Mouse (Mus musculus) liver, adult (tissue): ENCODE measurements around the gene Pdha1.

ENCODE experiments used
- GATA4 ChIP-seq: IDR thresholded peaks from 2 replicates; pipeline ENCODE4 v1.6.1; 2014; ENCODE audit warnings: mild to moderate bottlenecking, low read length; ENCODE audit not compliant: insufficient replicate concordance

Pdha1 gene

GRCm38 (mm10) chrX:160137861-160138717 is at the start of gene Pdha1:
Gene Pdha1, minus strand, starts transcription at chrX:160138413.
- TF ChIP-seq GATA4, result no peak

DNA sequence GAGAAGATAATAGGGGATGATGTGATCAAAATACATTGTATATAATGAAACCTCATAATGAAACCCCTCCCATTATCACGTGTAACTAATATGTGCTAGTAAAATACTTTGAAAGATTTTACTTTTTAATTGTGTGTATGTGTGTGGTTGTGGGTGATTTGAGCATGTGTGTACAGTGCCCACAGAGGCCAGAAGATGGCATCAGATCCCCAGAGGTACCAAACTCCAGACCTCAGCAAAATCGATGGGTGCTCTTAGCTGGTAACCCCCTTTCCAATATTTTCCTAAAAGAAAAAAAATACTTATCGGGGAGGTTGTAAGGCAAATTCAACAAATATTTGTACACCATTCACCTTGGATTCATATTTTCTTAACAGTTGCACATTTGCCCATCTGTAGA is 40.8 kb upstream of the Pdha1 start:
- no peak for TF ChIP-seq GATA4

GRCm38 (mm10) chrX:160170150-160170549 is 31.9 kb upstream of the Pdha1 start:
- no peak for TF ChIP-seq GATA4

GRCm38 (mm10) chrX:160166246-160166985 is 28.2 kb upstream of the Pdha1 start:
- no peak for TF ChIP-seq GATA4

- TF ChIP-seq GATA4, result no peak
These were observed 26.0 kb upstream of the Pdha1 start for GRCm38 (mm10) chrX:160164259-160164658.

GRCm38 (mm10) chrX:160153147-160153815 is 15.1 kb upstream of the Pdha1 start:
- TF ChIP-seq GATA4, result no peak

DNA sequence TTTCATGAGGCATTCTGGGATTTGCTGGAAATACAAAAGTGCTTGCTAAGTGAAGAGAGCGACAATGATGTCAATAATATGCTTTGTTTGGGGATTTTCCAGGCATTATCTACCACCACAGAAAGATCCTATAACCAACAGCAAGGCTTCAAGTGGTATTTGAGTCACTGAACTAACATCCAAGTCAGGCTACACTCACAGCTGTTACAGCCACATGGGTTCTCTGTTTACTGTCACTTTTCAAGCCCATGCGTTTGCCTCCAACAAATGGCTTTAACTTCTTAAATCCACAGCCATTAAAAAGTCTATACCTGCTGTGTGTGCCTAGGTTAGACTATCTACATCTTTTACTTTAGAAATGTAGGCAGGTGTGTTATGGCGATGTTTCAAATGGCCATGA is 10.6 kb upstream of the Pdha1 start:
- no peak for TF ChIP-seq GATA4

DNA sequence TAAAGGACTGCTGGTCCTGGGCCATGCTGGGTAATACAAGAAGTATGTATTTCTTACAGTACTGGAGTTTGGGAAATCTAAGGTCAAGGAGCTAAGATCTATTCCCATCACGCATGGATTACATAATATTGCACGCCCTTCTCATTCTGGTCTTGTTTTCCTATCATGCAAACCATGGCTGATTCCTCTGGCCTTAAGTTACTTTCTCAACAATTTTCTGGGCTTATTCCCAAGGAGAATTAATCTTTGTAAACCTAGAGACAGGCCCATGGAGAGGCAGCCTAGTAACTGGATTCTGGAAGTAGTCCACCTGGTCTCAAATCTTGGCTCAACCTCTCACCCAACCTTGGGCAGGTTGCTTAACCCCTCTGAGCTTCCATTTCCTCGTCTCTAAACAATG is 9.2 kb upstream of the Pdha1 start:
- no peak for TF ChIP-seq GATA4

DNA sequence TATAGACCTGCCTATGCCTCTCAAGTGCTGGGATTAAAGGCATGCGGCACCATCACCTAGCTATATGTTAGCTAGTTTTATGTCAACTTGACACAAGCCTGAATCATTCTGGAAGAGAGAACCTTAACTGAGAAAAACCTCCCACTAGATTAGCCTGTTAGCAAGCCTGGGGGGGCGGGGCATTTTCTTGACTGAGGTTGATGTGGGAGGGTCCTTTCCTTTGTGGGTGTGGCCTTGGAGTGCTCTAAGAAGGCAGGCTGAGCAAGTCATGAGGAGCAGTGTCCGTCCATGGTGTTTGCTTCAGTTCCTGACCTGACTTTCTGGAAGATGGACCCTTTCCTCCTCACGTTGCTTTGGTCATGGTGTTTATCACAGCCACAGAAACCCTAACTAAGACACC is 8.6 kb upstream of the Pdha1 start:
- no peak for TF ChIP-seq GATA4

DNA sequence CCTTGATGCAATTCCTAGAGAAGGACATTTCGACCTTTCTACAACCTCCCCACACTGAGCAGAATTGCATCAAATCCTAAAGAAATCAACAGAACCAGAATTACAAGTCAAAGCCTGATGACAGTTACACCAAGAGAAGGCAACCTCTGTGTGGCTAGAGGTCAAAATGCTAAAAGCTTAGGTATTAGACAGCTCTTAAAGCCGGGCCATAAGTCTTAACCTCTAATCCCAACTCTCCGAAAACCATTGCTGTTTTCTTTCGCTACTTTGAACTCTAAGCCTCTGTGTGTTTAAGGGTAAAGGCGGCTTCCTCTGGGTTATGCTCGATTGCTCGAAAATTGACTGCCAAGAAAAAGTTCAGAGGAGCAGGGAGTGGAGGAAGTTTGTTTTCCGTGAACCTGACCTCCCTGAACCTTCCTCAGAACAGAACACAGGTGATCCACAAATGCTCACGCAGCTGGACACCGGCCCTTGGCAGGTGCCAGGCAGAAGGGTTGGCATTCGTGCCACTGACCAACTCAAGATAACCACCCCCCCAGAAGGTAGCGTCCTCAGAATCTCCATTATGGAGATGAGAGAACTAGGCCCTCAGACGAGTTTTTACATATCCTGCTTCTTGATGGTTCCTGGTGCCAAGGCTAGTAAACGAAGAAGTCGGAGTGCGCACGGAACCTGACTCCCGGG is 894 bp downstream of the Pdha1 start:
- TF ChIP-seq GATA4, result no peak

- TF ChIP-seq GATA4, result no peak
These were observed 2.1 kb downstream of the Pdha1 start for GRCm38 (mm10) chrX:160136153-160136552.

GRCm38 (mm10) chrX:160135719-160136118 is 2.5 kb downstream of the Pdha1 start:
- TF ChIP-seq GATA4, result no peak

DNA sequence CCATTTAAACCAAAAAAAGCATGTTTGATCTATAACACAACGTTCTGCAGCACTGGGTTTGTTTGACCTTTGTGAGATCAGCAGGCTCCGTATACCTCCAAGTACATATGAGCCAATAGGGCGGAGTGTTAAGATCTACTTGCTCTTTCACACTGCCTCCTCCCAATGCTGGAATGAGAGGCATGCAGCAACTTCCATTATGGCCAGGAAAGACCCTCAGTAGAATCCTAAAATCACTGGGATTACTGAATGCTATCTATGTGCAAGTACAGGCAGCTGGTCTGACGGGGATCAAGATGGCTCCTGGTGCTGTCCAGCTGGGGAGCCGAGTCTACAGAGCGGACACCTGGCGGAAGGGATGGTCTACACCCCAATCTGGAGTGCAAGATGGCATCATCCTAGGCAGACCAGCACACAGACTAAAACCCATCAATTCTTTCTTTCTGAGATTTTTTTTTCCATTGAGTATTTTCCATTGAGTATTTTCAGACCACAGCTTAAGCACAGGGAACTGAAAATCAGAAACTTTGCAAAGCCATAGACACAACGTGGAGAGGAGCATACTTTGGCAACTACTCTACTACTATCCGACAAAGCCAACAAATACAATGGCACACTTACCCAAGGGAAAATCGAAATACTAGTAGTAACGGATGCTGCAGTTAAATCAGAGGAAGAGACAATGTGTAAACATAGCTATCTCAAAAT is 3.9 kb downstream of the Pdha1 start:
- TF ChIP-seq GATA4, result no peak

- no peak for TF ChIP-seq GATA4
These were observed 21.6 kb downstream of the Pdha1 start for GRCm38 (mm10) chrX:160116658-160117057.

DNA sequence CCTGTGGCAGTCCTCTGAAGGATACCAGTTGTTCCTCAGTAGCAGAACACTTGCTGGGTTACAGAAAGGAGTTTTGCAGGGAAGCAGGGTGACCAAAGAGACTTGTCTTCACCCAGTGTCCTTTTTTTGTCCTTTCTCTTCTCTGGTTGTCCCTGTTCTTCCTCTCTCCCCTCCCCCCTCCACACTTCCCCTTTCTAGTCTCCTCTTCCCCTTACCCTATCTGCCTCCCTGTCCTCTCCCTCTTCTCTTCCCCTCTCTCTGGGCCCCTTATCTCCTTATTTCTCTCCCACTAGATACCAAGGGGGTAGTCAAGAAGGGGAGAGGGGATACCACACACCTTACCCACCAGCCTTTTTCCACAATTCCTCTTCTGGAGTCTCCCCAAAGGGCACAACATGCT is 22.1 kb downstream of the Pdha1 start:
- no peak for TF ChIP-seq GATA4
